Mouse (Mus musculus) neural tube, embryonic 13.5 days (tissue): ENCODE measurements around the gene Smim8. TPM values are rescaled to one million over a fixed set of nuclear protein-coding genes. Genes with fewer than 3 reads are reported as not detected.

Experiments
- polyA plus RNA-seq: library from polyadenylated mRNA; unstranded; fragments of >200 nt; fragmentation: Nextera tagmentation; extraction: Ambion mirVana; gene quantifications from 2 replicates; pipeline ENCODE4 v1.2.1, GENCODE M21; 2015

Smim8 gene
- polyA plus RNA-seq, 1 experiment from 2014 or later, result 60.0 TPM

Other genes with a start within 250 kb of the Smim8 start
- 113 TPM in 2 replicates for gene Akirin2, start 227.5 kb downstream of the Smim8 start, polyA plus RNA-seq
- 85.6 and 94.2 TPM in 2 replicates for gene Orc3, start 163.5 kb downstream of the Smim8 start, polyA plus RNA-seq
- 61.4 and 64.3 TPM in 2 replicates for gene Rars2, start 163.5 kb downstream of the Smim8 start, polyA plus RNA-seq
- gene Slc35a1, start 91.0 kb downstream of the Smim8 start, polyA plus RNA-seq, result 46.4 and 52.0 TPM in 2 replicates
- gene Cfap206, start 48.2 kb downstream of the Smim8 start, polyA plus RNA-seq, result 1.1 and 2.0 TPM in 2 replicates
- not detected in 2 replicates for gene Gm136, start 22.2 kb downstream of the Smim8 start, polyA plus RNA-seq
- gene Zfp292, start 104.5 kb upstream of the Smim8 start, polyA plus RNA-seq, result 29.0 and 31.5 TPM in 2 replicates
- gene Cga, start 115.4 kb upstream of the Smim8 start, polyA plus RNA-seq, result 0.31 TPM in 1 of 2 replicates, not detected in the other